Mouse (Mus musculus) midbrain, embryonic 14.5 days (tissue): Measurements from ENCODE around the gene Apba2. TPM values are rescaled to one million over a fixed set of nuclear protein-coding genes. Genes with fewer than 3 reads are reported as not detected.

ENCODE experiments used
- ATAC-seq: fragments of 200-750 bp; cut with Nextera tagmentation; 2 replicates; pipeline ENCODE4 v1.8.0; 2017; ENCODE audit warnings: moderate number of reproducible peaks, moderate library complexity; ENCODE audit not compliant: low FRiP score, low TSS enrichment
- DNase-seq: peaks from one replicate; pipeline ENCODE4 v3.0.0-alpha.2; 2015
- H3K27ac ChIP-seq: fragments of 300-500 bp; sonication (generic); replicated peaks from 2 replicates; pipeline ENCODE4 v1.5.1; 2014; ENCODE audit warnings: mild to moderate bottlenecking, low read depth, low read length, moderate library complexity
- H3K27me3 ChIP-seq: fragments of 300-500 bp; sonication (generic); 2 replicates; pipeline ENCODE4 v1.6.1; 2014; ENCODE audit warnings: low read length, control low read depth, mixed read lengths; ENCODE audit not compliant: control insufficient read depth, insufficient read depth
- H3K36me3 ChIP-seq: fragments of 300-500 bp; sonication (generic); 2 replicates; pipeline ENCODE4 v1.6.1; 2014; ENCODE audit warnings: low read length, control low read depth; ENCODE audit not compliant: control insufficient read depth, insufficient read depth
- H3K4me1 ChIP-seq: fragments of 300-500 bp; sonication (generic); 2 replicates; pipeline ENCODE4 v1.6.1; 2014; ENCODE audit warnings: mild to moderate bottlenecking, antibody characterized with exemption, low read length, control low read depth; ENCODE audit not compliant: control insufficient read depth, insufficient read depth
- H3K4me2 ChIP-seq: fragments of 300-500 bp; sonication (generic); 2 replicates; pipeline ENCODE4 v1.6.1; 2014; ENCODE audit warnings: mild to moderate bottlenecking, low read length, moderate library complexity
- H3K4me3 ChIP-seq: fragments of 300-500 bp; sonication (generic); replicated peaks from 2 replicates; pipeline ENCODE4 v1.5.1; 2014; ENCODE audit warnings: low read depth, low read length
- H3K9ac ChIP-seq: fragments of 300-500 bp; sonication (generic); replicated peaks from 2 replicates; pipeline ENCODE4 v1.6.1; 2014; ENCODE audit warnings: mild to moderate bottlenecking, low read length, moderate library complexity
- H3K9me3 ChIP-seq: fragments of 300-500 bp; sonication (generic); 2 replicates; pipeline ENCODE4 v1.6.1; 2016; ENCODE audit warnings: low read length, control low read depth, mixed read lengths; ENCODE audit not compliant: control insufficient read depth
- WGBS: fragments of 180-500 bp; shearing (Covaris S2); extraction: QIAGEN DNeasy Blood & Tissue Kit; methylation state at CpG from one replicate; pipeline ENCODE4 v1.1.7; 2014; 5-methylcytosine and 5-hydroxymethylcytosine counted together
- polyA plus RNA-seq: library from polyadenylated mRNA; unstranded; fragments of >200 nt; fragmentation: Nextera tagmentation; extraction: Ambion mirVana; gene quantifications from 2 replicates; pipeline ENCODE4 v1.2.1, GENCODE M21; 2014

The Apba2 gene
- polyA plus RNA-seq, 1 experiment from 2014 or later = 184 TPM

DNA sequence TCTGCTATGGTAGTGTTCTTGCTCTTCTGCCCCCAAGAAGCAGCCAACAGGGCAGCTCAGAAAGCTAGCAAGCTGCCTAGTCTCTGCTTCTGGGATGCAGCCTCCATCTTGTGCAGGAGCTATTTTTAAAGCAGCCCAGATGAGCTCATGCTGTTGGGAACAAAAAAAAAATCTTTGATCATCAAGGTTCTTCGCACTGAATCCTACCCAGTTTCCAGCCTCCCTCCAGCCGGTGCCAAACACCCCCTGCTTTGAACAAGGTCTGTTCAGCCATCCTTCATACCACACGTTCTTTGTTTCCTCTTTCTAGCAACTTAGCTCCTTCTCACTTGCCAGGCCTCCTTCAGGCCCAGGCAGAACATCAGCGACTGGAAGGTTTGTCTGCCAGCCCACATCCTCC lies 278.0 kb downstream of the Apba2 start:
- no peaks in the 10 kb centered on the region for H3K27me3 ChIP-seq
- 85% methylated on average over 4 of the region's 4 CpGs for WGBS

DNA sequence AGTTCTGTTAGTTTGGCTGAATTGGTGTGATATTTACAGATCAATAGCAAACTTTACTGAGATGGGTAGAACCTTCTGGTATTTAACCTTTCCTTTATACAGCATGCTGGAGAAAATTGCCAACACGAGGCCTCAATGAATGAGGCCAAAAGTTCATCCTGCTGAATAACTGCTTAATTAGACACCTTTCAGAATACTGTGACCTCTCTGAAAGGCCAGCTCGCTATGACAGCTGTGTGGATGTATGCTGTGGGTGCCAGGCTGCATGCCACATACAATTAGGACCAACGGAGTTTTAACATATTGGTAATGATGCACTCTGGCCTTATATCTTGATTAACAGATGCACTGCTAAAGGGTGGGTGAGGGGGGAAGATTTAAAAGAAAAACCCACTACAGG lies 283.5 kb downstream of the Apba2 start:
- no peaks in the 10 kb centered on the region for H3K9me3 ChIP-seq
- DNase-seq = no peak

More for the DNA sequence above, 278.0 kb downstream of the Apba2 start:
- H3K9me3 ChIP-seq = no peaks in the 10 kb centered on the region
- H3K4me1 ChIP-seq = no peaks in the 10 kb centered on the region
- DNase-seq (no peak), ATAC-seq (no peak)
- H3K4me2 ChIP-seq = no peak overlapping the region
- H3K27ac ChIP-seq = no peak overlapping the region
- no peak overlapping the region for H3K4me3 ChIP-seq
- H3K9ac ChIP-seq = no peak overlapping the region
- H3K36me3 ChIP-seq = no peaks in the 10 kb centered on the region

DNA sequence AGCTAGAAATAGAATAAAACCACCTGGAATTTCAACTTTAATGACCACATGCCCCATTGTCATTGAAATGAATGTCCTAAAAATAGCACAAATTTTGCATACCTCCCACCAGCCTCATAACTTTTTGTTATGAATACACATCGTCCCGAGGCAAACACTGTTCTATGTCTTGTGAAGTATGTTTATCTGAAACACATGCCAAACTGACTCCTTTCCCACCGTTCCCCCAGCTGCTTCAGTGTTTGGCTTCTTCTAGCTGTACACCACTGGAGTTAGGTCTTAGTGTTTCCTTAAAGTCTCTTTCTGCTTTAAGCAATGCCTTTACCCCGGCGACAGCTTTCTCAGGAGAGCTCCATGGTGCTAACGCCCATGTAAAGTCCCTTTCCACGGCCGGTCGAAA lies 289.6 kb downstream of the Apba2 start:
- WGBS = 73% methylated on average over 9 of the region's 9 CpGs
- Histone ChIP-seq H3K27me3 (no peaks in the 10 kb centered on the region), H3K9me3 (no peaks in the 10 kb centered on the region), H3K4me3 (no peak overlapping the region), H3K9ac (no peak overlapping the region), H3K4me2 (no peak overlapping the region), H3K36me3 (no peaks in the 10 kb centered on the region), H3K27ac (no peak overlapping the region), H3K4me1 (no peaks in the 10 kb centered on the region)
- DNase-seq (no peak), ATAC-seq (no peak)

More for the DNA sequence above, 283.5 kb downstream of the Apba2 start:
- ATAC-seq = no peak
- no peak overlapping the region for H3K4me2 ChIP-seq
- no peak overlapping the region for H3K27ac ChIP-seq
- H3K36me3 ChIP-seq = no peaks in the 10 kb centered on the region
- WGBS = 62% methylated on average over 3 of the region's 3 CpGs
- no peak overlapping the region for H3K4me3 ChIP-seq
- H3K27me3 ChIP-seq = no peaks in the 10 kb centered on the region
- H3K9ac ChIP-seq = no peak overlapping the region
- H3K4me1 ChIP-seq = no peaks in the 10 kb centered on the region

DNA sequence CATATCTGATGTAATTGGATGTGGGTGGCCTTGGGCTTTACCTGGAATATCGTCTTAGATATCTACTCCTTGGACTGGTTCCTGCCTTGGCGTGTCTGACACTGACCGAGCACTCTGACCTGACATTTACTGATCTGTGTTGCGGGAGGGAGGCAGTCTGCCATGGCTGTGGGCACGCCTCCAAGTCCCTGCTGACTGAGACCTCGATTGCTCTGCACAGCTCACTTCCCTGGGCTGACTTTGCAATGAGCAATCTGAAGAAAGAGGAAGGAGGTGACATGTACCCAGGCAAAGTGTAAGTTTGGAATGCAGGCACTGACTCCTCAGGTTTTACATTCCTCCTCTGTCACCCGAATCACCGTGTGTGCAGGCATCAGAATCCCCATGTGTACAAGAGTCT lies 290.5 kb downstream of the Apba2 start:
- no peak for DNase-seq
- no peak overlapping the region for H3K4me2 ChIP-seq
- H3K4me3 ChIP-seq = no peak overlapping the region
- H3K27me3 ChIP-seq = no peaks in the 10 kb centered on the region
- H3K4me1 ChIP-seq = no peaks in the 10 kb centered on the region
- 71% methylated on average over 8 of the region's 8 CpGs for WGBS
- no peak for ATAC-seq
- H3K9me3 ChIP-seq = no peaks in the 10 kb centered on the region
- no peaks in the 10 kb centered on the region for H3K36me3 ChIP-seq
- H3K27ac ChIP-seq = no peak overlapping the region
- no peak overlapping the region for H3K9ac ChIP-seq

DNA sequence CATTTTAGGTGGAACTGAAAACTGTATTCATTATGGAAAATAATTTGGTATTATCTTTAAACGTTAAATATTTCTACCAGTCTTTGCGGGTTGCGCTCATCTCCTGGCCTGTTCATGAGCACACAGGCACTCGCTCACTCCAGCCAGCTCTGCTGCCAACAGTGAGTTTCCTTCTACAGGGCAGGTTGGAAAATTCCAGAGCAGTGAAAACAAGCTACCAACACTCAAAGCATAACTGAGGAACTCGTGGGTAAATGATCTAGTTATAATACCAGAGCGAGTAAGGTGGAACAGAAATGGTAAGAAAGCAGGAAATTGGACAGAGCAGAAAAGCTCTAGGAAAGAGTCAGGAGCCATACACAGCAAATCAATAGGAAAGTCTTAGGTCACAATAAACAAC lies 294.0 kb downstream of the Apba2 start:
- ATAC-seq = no peak
- Histone ChIP-seq H3K4me3 (no peak overlapping the region), H3K27me3 (no peaks in the 10 kb centered on the region), H3K36me3 (no peaks in the 10 kb centered on the region), H3K4me2 (no peak overlapping the region), H3K4me1 (no peaks in the 10 kb centered on the region), H3K27ac (no peak overlapping the region), H3K9ac (no peak overlapping the region), H3K9me3 (no peaks in the 10 kb centered on the region)
- DNase-seq = no peak
- WGBS = 84% methylated on average over 6 of the region's 6 CpGs

Other genes with a start within 250 kb of the Apba2 start
- 7.5 and 13.1 TPM in 2 replicates for gene Mtmr10, start 214.1 kb upstream of the Apba2 start, polyA plus RNA-seq
- 4.7 and 5.0 TPM in 2 replicates for gene Fan1, start 127.6 kb upstream of the Apba2 start, polyA plus RNA-seq
- gene Mphosph10, start 109.4 kb upstream of the Apba2 start, polyA plus RNA-seq = 19.6 and 25.2 TPM in 2 replicates
- gene Mcee, start 109.1 kb upstream of the Apba2 start, polyA plus RNA-seq = 31.9 and 37.5 TPM in 2 replicates